Mouse (Mus musculus) CH12.LX (cell line): Measurements from ENCODE around the gene 5530401A14Rik. TPM values are rescaled to one million over a fixed set of nuclear protein-coding genes. Genes with fewer than 3 reads are reported as not detected.

Experiments used
- DNase-seq: peaks from one replicate; pipeline ENCODE4 v3.0.0-alpha.2; 2013; ENCODE audit errors: extremely low read depth
- H3K27ac ChIP-seq: 2 replicates; pipeline ENCODE4 v1.5.1; 2012; ENCODE audit warnings: low read depth, mild to moderate bottlenecking, control low read depth, moderate library complexity; ENCODE audit not compliant: insufficient read depth
- H3K27me3 ChIP-seq: replicated peaks from 2 replicates; pipeline ENCODE3; 2012; ENCODE audit warnings: inconsistent platforms
- H3K36me3 ChIP-seq, 2 experiments: replicated peaks in 1 of 2; 2 replicates each; pipeline versions ENCODE3 to v1.6.1; 2012; ENCODE audit warnings: inconsistent platforms in 1 of 2, low read length in 1 of 2, mild to moderate bottlenecking in 1 of 2, mixed read lengths in 1 of 2, moderate library complexity in 1 of 2; ENCODE audit not compliant: control insufficient read depth in 1 of 2, insufficient read depth in 1 of 2
- H3K4me1 ChIP-seq, 2 experiments: 2 replicates each; pipeline ENCODE4 v1.6.1; 2012; ENCODE audit warnings: inconsistent platforms in 1 of 2, moderate library complexity in 1 of 2; ENCODE audit not compliant: insufficient read depth in 2 of 2, control insufficient read depth in 1 of 2
- H3K4me2 ChIP-seq: 2 replicates; pipeline ENCODE4 v1.6.1; 2012; ENCODE audit warnings: low read depth, mild to moderate bottlenecking, control low read depth; ENCODE audit not compliant: poor library complexity, insufficient read depth, severe bottlenecking
- H3K4me3 ChIP-seq, 3 experiments: fragments of 150-350 bp in 1 of 3; sonication (generic) in 1 of 3; replicated peaks in 1 of 3; 2 replicates each; pipeline versions ENCODE3 to v1.5.1; 2011 to 2012; ENCODE audit warnings: low read depth in 2 of 3, low read length in 2 of 3, mild to moderate bottlenecking in 2 of 3, moderate library complexity in 2 of 3, control low read depth in 1 of 3, improper control_type of control experiment in 1 of 3, inconsistent platforms in 1 of 3, mixed read lengths in 1 of 3; ENCODE audit not compliant: poor library complexity in 1 of 3
- H3K79me2 ChIP-seq: replicated peaks from 2 replicates; pipeline ENCODE4 v1.6.1; 2012; ENCODE audit warnings: mild to moderate bottlenecking, moderate library complexity; ENCODE audit not compliant: control insufficient read depth, poor library complexity, insufficient read depth, severe bottlenecking; ENCODE audit errors: extremely low read depth
- H3K9ac ChIP-seq: 2 replicates; pipeline ENCODE4 v1.6.1; 2012; ENCODE audit warnings: low read depth, mild to moderate bottlenecking, control low read depth, moderate library complexity; ENCODE audit not compliant: insufficient read depth
- H3K9me3 ChIP-seq: replicated peaks from 2 replicates; pipeline ENCODE3; 2012; ENCODE audit warnings: low read length, inconsistent platforms, mixed read lengths
- BHLHE40 ChIP-seq: IDR thresholded peaks from 2 replicates; pipeline ENCODE4 v1.6.1; 2011; ENCODE audit warnings: mild to moderate bottlenecking, low read depth, low read length, improper control_type of control experiment
- CTCF ChIP-seq, 2 experiments: IDR thresholded peaks in 1 of 2; conservative IDR thresholded peaks in 1 of 2; 2 replicates each; pipeline ENCODE4 v1.5.1; 2011 to 2012; ENCODE audit warnings: low read depth in 2 of 2, low read length in 2 of 2, improper control_type of control experiment in 1 of 2, inconsistent platforms in 1 of 2, mild to moderate bottlenecking in 1 of 2, moderate library complexity in 1 of 2
- E2F4 ChIP-seq: IDR thresholded peaks from 2 replicates; pipeline ENCODE4 v1.6.1; 2011; ENCODE audit warnings: low read depth, low read length, improper control_type of control experiment; ENCODE audit not compliant: insufficient replicate concordance
- ELF1 ChIP-seq: IDR thresholded peaks from 2 replicates; pipeline ENCODE4 v1.6.1; 2014; ENCODE audit warnings: low read depth, mild to moderate bottlenecking, inconsistent platforms, low read length, improper control_type of control experiment
- ETS1 ChIP-seq: conservative IDR thresholded peaks from 2 replicates; pipeline ENCODE4 v1.6.1; 2012; ENCODE audit warnings: low read depth, mild to moderate bottlenecking, inconsistent platforms, low read length, improper control_type of control experiment, moderate library complexity
- GABPA ChIP-seq: IDR thresholded peaks from 2 replicates; pipeline ENCODE4 v1.6.1; 2012; ENCODE audit warnings: low read depth, low read length, improper control_type of control experiment, inconsistent platforms; ENCODE audit not compliant: insufficient replicate concordance
- JUN ChIP-seq: IDR thresholded peaks from 2 replicates; pipeline ENCODE4 v1.6.1; 2011; ENCODE audit warnings: low read depth, mild to moderate bottlenecking, low read length, improper control_type of control experiment, moderate library complexity; ENCODE audit not compliant: insufficient read depth
- MAFK ChIP-seq: IDR thresholded peaks from 2 replicates; pipeline ENCODE4 v1.6.1; 2011; ENCODE audit warnings: low read length, improper control_type of control experiment; ENCODE audit not compliant: insufficient replicate concordance
- MYC ChIP-seq: IDR thresholded peaks from 2 replicates; pipeline ENCODE4 v1.6.1; 2011; ENCODE audit warnings: low read depth, mild to moderate bottlenecking, improper control_type of control experiment, low read length
- POLR2A ChIP-seq: IDR thresholded peaks from 2 replicates; pipeline ENCODE4 v1.6.1; 2011; ENCODE audit warnings: low read depth, mild to moderate bottlenecking, improper control_type of control experiment, low read length
- RCOR1 ChIP-seq: conservative IDR thresholded peaks from 2 replicates; pipeline ENCODE4 v1.6.1; 2012; ENCODE audit warnings: low read depth, mild to moderate bottlenecking, inconsistent platforms, low read length, improper control_type of control experiment
- SIN3A ChIP-seq: IDR thresholded peaks from 2 replicates; pipeline ENCODE4 v1.6.1; 2012; ENCODE audit warnings: low read length, improper control_type of control experiment, inconsistent platforms
- TBP ChIP-seq: conservative IDR thresholded peaks from 2 replicates; pipeline ENCODE4 v1.6.1; 2011; ENCODE audit warnings: low read depth, low read length, improper control_type of control experiment
- TCF12 ChIP-seq: IDR thresholded peaks from 2 replicates; pipeline ENCODE4 v1.6.1; 2014; ENCODE audit warnings: low read depth, mild to moderate bottlenecking, inconsistent platforms, low read length, improper control_type of control experiment
- UBTF ChIP-seq: IDR thresholded peaks from 2 replicates; pipeline ENCODE4 v1.6.1; 2012; ENCODE audit warnings: low read depth, mild to moderate bottlenecking, inconsistent platforms, low read length, improper control_type of control experiment, moderate library complexity
- ZNF384 ChIP-seq: IDR thresholded peaks from 2 replicates; pipeline ENCODE4 v1.6.1; 2012; ENCODE audit warnings: low read depth, low read length, improper control_type of control experiment, inconsistent platforms
- dilution Hi-C: fragments of 300-500 bp; cut with MboI; formaldehyde crosslinking; loops from 2 replicates; pipeline ENCODE4 v1.14.3; 2020; ENCODE audit warnings: low sequenced_read_pairs; ENCODE audit not compliant: extremely low pct_unique_long_range_greater_than_20kb, extremely low pct_ligation_motif_present
- in situ Hi-C: fragments of 300-500 bp; cut with MboI; formaldehyde crosslinking; loops from 3 replicates; pipeline ENCODE4 v1.14.3; 2019; ENCODE audit warnings: low sequenced_read_pairs, low pct_ligation_motif_present, low pct_unique_long_range_greater_than_20kb, mixed read lengths
- polyA plus RNA-seq: library from polyadenylated mRNA; unstranded; fragments of >175 nt; gene quantifications from 2 replicates; pipeline ENCODE4 v1.2.1, GENCODE M21; 2012; ENCODE audit warnings: low read depth; ENCODE audit not compliant: insufficient read length
- total RNA-seq, 2 experiments: library from RNA; depleted of rRNA; stranded (reverse); fragments of 300-350 nt in 1 of 2; fragments of >200 nt in 1 of 2; gene quantifications; 2 replicates each; pipeline ENCODE4 v1.2.3; 2012 to 2014

The 5530401A14Rik gene
- total and polyA plus RNA-seq, 3 experiments: not detected

DNA sequence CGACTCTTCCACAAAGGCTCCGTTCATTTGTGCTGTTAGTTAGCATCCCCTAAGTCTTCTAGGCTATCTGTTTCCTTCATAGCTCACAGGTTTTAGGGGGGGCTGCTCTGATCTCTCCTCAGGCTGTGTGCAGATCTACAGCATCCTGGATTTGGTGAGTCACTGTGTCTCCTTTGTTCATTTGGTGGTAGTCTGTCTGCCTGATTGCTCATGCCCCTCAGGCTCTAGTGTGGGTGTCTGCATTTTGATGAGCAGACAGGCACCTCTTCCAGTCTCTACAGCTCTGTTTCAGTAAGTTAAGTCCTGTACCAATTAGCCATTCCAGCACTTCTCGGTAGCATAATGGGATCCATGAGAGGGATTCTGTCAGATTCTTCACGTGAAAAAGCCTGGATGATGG, 22.0 kb upstream of the 5530401A14Rik start:
- peaks cover 0 to 7% of the 10 kb centered on the region in 2 experiments; a peak in 2 of 4 replicates for H3K4me1 ChIP-seq
- no peaks in the 10 kb centered on the region for H3K36me3 ChIP-seq
- no peak overlapping the region for H3K4me3 ChIP-seq
- in situ Hi-C loops: no loop called here
- no peak overlapping the region for H3K9ac ChIP-seq
- peaks cover 57% of the 10 kb centered on the region for H3K27me3 ChIP-seq
- H3K79me2 ChIP-seq: no peaks in the 10 kb centered on the region
- no peak for DNase-seq
- H3K9me3 ChIP-seq: no peaks in the 10 kb centered on the region
- no peak overlapping the region for H3K27ac ChIP-seq
- dilution Hi-C loops: no loop called here
- no peak for TF ChIP-seq MYC
- no peak for TF ChIP-seq GABPA
- no peak for TF ChIP-seq RCOR1
- no peak for TF ChIP-seq E2F4
- no peak for TF ChIP-seq SIN3A
- no peak for TF ChIP-seq POLR2A
- TF ChIP-seq CTCF (conservative IDR thresholded peaks at IDR 0.05 in 1 of 2, IDR thresholded peaks at IDR 0.05 in 1 of 2; ENCODE audit: low read depth in 2 of 2, low read length in 2 of 2): no peak
- TF ChIP-seq TBP: no peak
- TF ChIP-seq BHLHE40: no peak
- no peak for TF ChIP-seq ELF1
- no peak for TF ChIP-seq ZNF384
- TF ChIP-seq JUN: no peak
- no peak overlapping the region for H3K4me2 ChIP-seq

- peaks cover 57% of the 10 kb centered on the region for H3K27me3 ChIP-seq
- no peak overlapping the region for H3K4me2 ChIP-seq
- no peak overlapping the region for H3K4me3 ChIP-seq
- H3K9ac ChIP-seq: no peak overlapping the region
- in situ Hi-C loops: no loop called here
- no peaks in the 10 kb centered on the region for H3K36me3 ChIP-seq
- H3K9me3 ChIP-seq: no peaks in the 10 kb centered on the region
- peaks cover 0 to 7% of the 10 kb centered on the region in 2 experiments; a peak in 1 of 4 replicates for H3K4me1 ChIP-seq
- dilution Hi-C loops: no loop called here
- H3K27ac ChIP-seq: no peak overlapping the region
- no peak for TF ChIP-seq ETS1
- TF ChIP-seq JUN: no peak
- TF ChIP-seq UBTF: no peak
- TF ChIP-seq ELF1: no peak
- no peak for TF ChIP-seq TCF12
- no peak for TF ChIP-seq MAFK
- no peak for TF ChIP-seq E2F4
- H3K79me2 ChIP-seq: no peaks in the 10 kb centered on the region
- no peak for DNase-seq
These were observed 19.5 kb upstream of the 5530401A14Rik start for GRCm38 (mm10) chr11:81841001-81841400.
